Mouse (Mus musculus) ES-E14 (cell line): ENCODE measurements around the gene Lipc. TPM values are rescaled to one million over a fixed set of nuclear protein-coding genes. Genes with fewer than 3 reads are reported as not detected.

Source experiments
- DNase-seq: peaks from one replicate; pipeline ENCODE4 v3.0.0-alpha.2; 2013; ENCODE audit warnings: low read depth, low spot score
- H3K27ac ChIP-seq: 2 replicates; pipeline ENCODE4 v1.5.1; 2012; ENCODE audit warnings: low read depth, mild to moderate bottlenecking, low read length, moderate library complexity, mixed read lengths; ENCODE audit not compliant: poor library complexity, insufficient read depth, severe bottlenecking
- H3K36me3 ChIP-seq: 2 replicates; pipeline ENCODE4 v1.6.1; 2012; ENCODE audit warnings: mild to moderate bottlenecking, low read length, moderate library complexity, mixed read lengths; ENCODE audit not compliant: control insufficient read depth, poor library complexity, insufficient read depth, severe bottlenecking
- H3K4me1 ChIP-seq, 2 experiments: fragments of 150-350 bp in 1 of 2; sonication (generic) in 1 of 2; 2 replicates each; pipeline ENCODE4 v1.6.1; 2012; ENCODE audit warnings: low read length in 2 of 2, mild to moderate bottlenecking in 1 of 2, mixed read lengths in 1 of 2; ENCODE audit not compliant: control insufficient read depth in 2 of 2, insufficient read depth in 2 of 2, poor library complexity in 1 of 2
- H3K4me3 ChIP-seq, 2 experiments: fragments of 150-350 bp in 1 of 2; sonication (generic) in 1 of 2; 2 replicates each; pipeline ENCODE4 v1.5.1; 2012; ENCODE audit warnings: low read length in 2 of 2, low read depth in 1 of 2, mild to moderate bottlenecking in 1 of 2, mixed read lengths in 1 of 2; ENCODE audit not compliant: insufficient read depth in 1 of 2, poor library complexity in 1 of 2, severe bottlenecking in 1 of 2
- H3K9ac ChIP-seq: 2 replicates; pipeline ENCODE4 v1.6.1; 2012; ENCODE audit warnings: low read depth, mild to moderate bottlenecking, low read length, mixed read lengths; ENCODE audit not compliant: poor library complexity, insufficient read depth, severe bottlenecking
- H3K9me3 ChIP-seq: fragments of 150-350 bp; sonication (generic); 2 replicates; pipeline ENCODE4 v1.6.1; 2012; ENCODE audit warnings: low read depth, mild to moderate bottlenecking, low read length; ENCODE audit not compliant: control insufficient read depth, insufficient read depth
- CHD2 ChIP-seq: IDR thresholded peaks from 2 replicates; pipeline ENCODE4 v1.6.1; 2014; ENCODE audit warnings: mild to moderate bottlenecking, low read depth, low read length, inconsistent platforms
- HCFC1 ChIP-seq: IDR thresholded peaks from 2 replicates; pipeline ENCODE4 v1.6.1; 2012; ENCODE audit warnings: low read length, inconsistent platforms, borderline replicate concordance; ENCODE audit not compliant: insufficient read depth
- MAFK ChIP-seq: IDR thresholded peaks from 2 replicates; pipeline ENCODE4 v1.6.1; 2014; ENCODE audit warnings: mild to moderate bottlenecking, low read depth, low read length, inconsistent platforms; ENCODE audit not compliant: insufficient read depth
- ZC3H11A ChIP-seq: IDR thresholded peaks from 2 replicates; pipeline ENCODE4 v1.6.1; 2012; ENCODE audit warnings: low read depth, mild to moderate bottlenecking, inconsistent platforms, low read length, borderline replicate concordance
- ZNF384 ChIP-seq: IDR thresholded peaks from 2 replicates; pipeline ENCODE4 v1.6.1; 2012; ENCODE audit warnings: low read depth, low read length, inconsistent platforms
- in situ Hi-C, 2 experiments: fragments of 600-800 bp; cut with MboI; formaldehyde crosslinking; loops; one replicate each; pipeline ENCODE4 v1.15.1; 2025; ENCODE audit warnings: low sequenced_read_pairs in 2 of 2, inconsistent platforms in 1 of 2; ENCODE audit not compliant: unreplicated experiment in 2 of 2
- total RNA-seq: library from RNA; depleted of rRNA; stranded (reverse); fragments of 300-350 nt; gene quantifications from 2 replicates; pipeline ENCODE4 v1.2.3, GENCODE M21; 2012

Lipc gene
- total RNA-seq, 1 experiment: 0.36 TPM

GRCm38 (mm10) chr9:70911163-70911562 is 40.9 kb downstream of the Lipc start:
- in situ Hi-C loops: no loop called here
- no peak overlapping the region for H3K4me3 ChIP-seq

GRCm38 (mm10) chr9:70910351-70910750 is 41.7 kb downstream of the Lipc start:
- Histone ChIP-seq H3K4me1 (no peaks in the 10 kb centered on the region), H3K27ac (no peak overlapping the region), H3K36me3 (no peaks in the 10 kb centered on the region), H3K4me3 (no peak overlapping the region), H3K9ac (no peak overlapping the region), H3K9me3 (no peaks in the 10 kb centered on the region)
- no peak for DNase-seq
- TF ChIP-seq CHD2: no peak
- no peak for TF ChIP-seq MAFK
- no peak for TF ChIP-seq ZC3H11A
- no peak for TF ChIP-seq HCFC1
- TF ChIP-seq ZNF384: no peak
- in situ Hi-C loops: no loop called here

More at GRCm38 (mm10) chr9:70911163-70911562, 40.9 kb downstream of the Lipc start:
- Histone ChIP-seq H3K36me3 (no peaks in the 10 kb centered on the region), H3K27ac (no peak overlapping the region), H3K4me1 (no peaks in the 10 kb centered on the region), H3K9me3 (no peaks in the 10 kb centered on the region), H3K9ac (no peak overlapping the region)
- no peak for DNase-seq
- no peak for TF ChIP-seq MAFK
- TF ChIP-seq ZNF384: no peak
- no peak for TF ChIP-seq CHD2

- in situ Hi-C loops: no loop called here
- Histone ChIP-seq H3K4me3 (no peak overlapping the region), H3K9ac (no peak overlapping the region)
Observed at GRCm38 (mm10) chr9:70902821-70903730, 49.0 kb downstream of the Lipc start.

GRCm38 (mm10) chr9:70894201-70894600 is 57.8 kb downstream of the Lipc start:
- Histone ChIP-seq H3K36me3 (no peaks in the 10 kb centered on the region), H3K9ac (no peak overlapping the region), H3K4me3 (no peak overlapping the region), H3K9me3 (no peaks in the 10 kb centered on the region), H3K27ac (no peak overlapping the region), H3K4me1 (no peaks in the 10 kb centered on the region)
- in situ Hi-C loops: no loop called here
- TF ChIP-seq CHD2 (no peak), ZC3H11A (no peak), HCFC1 (no peak), ZNF384 (no peak), MAFK (no peak)
- no peak for DNase-seq

More at GRCm38 (mm10) chr9:70902821-70903730, 49.0 kb downstream of the Lipc start:
- no peak for DNase-seq
- Histone ChIP-seq H3K36me3 (no peaks in the 10 kb centered on the region), H3K27ac (no peak overlapping the region), H3K4me1 (no peaks in the 10 kb centered on the region), H3K9me3 (no peaks in the 10 kb centered on the region)
- TF ChIP-seq ZNF384: no peak
- TF ChIP-seq ZC3H11A: no peak
- no peak for TF ChIP-seq CHD2
- no peak for TF ChIP-seq MAFK
- no peak for TF ChIP-seq HCFC1
